Comparison of ENCODE assay signal across 19 mouse cellular contexts in the genomic region with DNA sequence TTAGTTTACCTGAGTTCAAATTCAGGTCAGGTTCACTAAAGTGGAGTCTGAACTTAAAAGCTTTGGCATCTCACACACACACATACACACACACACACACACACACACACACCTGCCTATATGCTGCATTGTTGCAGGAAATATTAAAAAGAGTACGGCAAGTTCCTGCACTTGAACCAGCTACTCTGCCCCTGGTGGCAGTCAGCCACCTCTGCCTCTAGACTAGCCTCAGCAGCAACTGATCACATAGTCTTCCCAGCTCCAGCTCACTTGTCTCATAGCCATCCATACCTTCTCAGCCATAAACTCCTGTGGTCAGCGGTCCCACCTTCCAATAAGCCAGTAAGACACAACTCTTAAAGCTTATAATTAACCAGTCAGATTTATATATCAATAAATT. TPM values are rescaled to one million over a fixed set of nuclear protein-coding genes. Genes with fewer than 3 reads are reported as not detected.
DNase-seq lines count a peak whose midpoint lies in the region; ATAC-seq and TF ChIP-seq lines count a peak whose summit lies in the region.
"Had no signal": no experiment of that assay in that cellular context is flagged by ENCODE, and none has a peak within 500 bp of the region (broad histone marks: within the 10 kb centered on the region; RNA-seq: fewer than 3 reads in every experiment).

No protein-coding gene starts in this region.

- no peak overlapping the region for H3K27ac ChIP-seq in kidney, postnatal 0 days
- no peak overlapping the region for H3K27ac ChIP-seq in testis, adult 2 months (ENCODE audit: control insufficient read depth, insufficient read depth, low read depth, low read length)
- H3K27ac ChIP-seq: forebrain, embryonic 13.5 days; hindbrain, postnatal 0 days; midbrain, embryonic 10.5 days; neural tube, embryonic 13.5 days had no signal

- no peak for ATAC-seq in kidney, postnatal 0 days (replicated peaks; ENCODE audit: low FRiP score, low read depth)
- ATAC-seq: forebrain, embryonic 13.5 days; hindbrain, postnatal 0 days had no signal

- H3K4me1 ChIP-seq in kidney, postnatal 0 days (replicated peaks; ENCODE audit: insufficient read depth, low read length) = no peaks in the 10 kb centered on the region
- no peaks in the 10 kb centered on the region for H3K4me1 ChIP-seq in testis, adult 2 months (ENCODE audit: control insufficient read depth, insufficient read depth, low read length)
- no peaks in the 10 kb centered on the region for H3K4me1 ChIP-seq in E14TG2a.4 (replicated peaks; ENCODE audit: low read depth, low read length)
- H3K4me1 ChIP-seq: midbrain, embryonic 10.5 days; neural tube, embryonic 13.5 days had no signal

- no peak overlapping the region for H3K9ac ChIP-seq in kidney, postnatal 0 days (ENCODE audit: low read depth, low read length)
- H3K9ac ChIP-seq: forebrain, embryonic 13.5 days; heart, embryonic 12.5 days; neural tube, embryonic 13.5 days had no signal

- no peak overlapping the region for H3K4me3 ChIP-seq in kidney, postnatal 0 days (replicated peaks; ENCODE audit: low read depth, low read length)
- no peak overlapping the region for H3K4me3 ChIP-seq in testis, adult 2 months (ENCODE audit: control insufficient read depth, low read depth, low read length)
- no peak overlapping the region for H3K4me3 ChIP-seq in E14TG2a.4 (replicated peaks; ENCODE audit: low read length)
- H3K4me3 ChIP-seq: forebrain, embryonic 13.5 days; heart, embryonic 12.5 days; midbrain, embryonic 10.5 days; neural tube, embryonic 13.5 days had no signal

- TF ChIP-seq CTCF in kidney, postnatal 0 days (IDR thresholded peaks at IDR 0.05; ENCODE audit: low read depth) = peak; percentile 31; the same call in 1 of the 2 replicates
- TF ChIP-seq CTCF in testis, adult 2 months (IDR thresholded peaks at IDR 0.05; ENCODE audit: control insufficient read depth, insufficient read depth, insufficient replicate concordance, low read depth, low read length) = peak; percentile 16; the same call in 1 of the 2 replicates
- peak; percentile 16; the same call in 1 of the 2 replicates for TF ChIP-seq CTCF in E14TG2a.4 (conservative IDR thresholded peaks at IDR 0.05; ENCODE audit: low read length)

- WGBS in kidney, postnatal 0 days = 81% methylated on average over 2 of the region's 2 CpGs

- no peaks in the 10 kb centered on the region for H3K27me3 ChIP-seq in kidney, postnatal 0 days (ENCODE audit: insufficient read depth, low read length)
- no peaks in the 10 kb centered on the region for H3K27me3 ChIP-seq in testis, adult 2 months (ENCODE audit: control insufficient read depth, insufficient read depth, low read length)
- no peaks in the 10 kb centered on the region for H3K27me3 ChIP-seq in E14TG2a.4 (ENCODE audit: insufficient read depth, low read length)
- H3K27me3 ChIP-seq: forebrain, embryonic 13.5 days; heart, embryonic 12.5 days; neural tube, embryonic 13.5 days had no signal

- no peak for DNase-seq in kidney, postnatal 0 days (ENCODE audit: low spot score)
- DNase-seq in kidney, postnatal 10 days = no peak
- DNase-seq in testis, postnatal 14 days (ENCODE audit: low spot score) = no peak
- peak; percentile 8 for DNase-seq in induced T-regulatory cell, adult 2 months (ENCODE audit: low read depth)
- no peak for DNase-seq in Muller cell, postnatal 12 days (ENCODE audit: inconsistent ontology term)
- DNase-seq in cerebellum, adult 11-12 months = no peak
- DNase-seq: cerebellum, postnatal 25 days; gastrocnemius, postnatal 25 days; kidney, adult 18-20 months; kidney, postnatal 25 days; liver; lung, postnatal 14 days had no signal

- H3K9me3 ChIP-seq in kidney, postnatal 0 days (replicated peaks; ENCODE audit: low read length) = no peaks in the 10 kb centered on the region
- H3K9me3 ChIP-seq in E14TG2a.4 (ENCODE audit: low read length) = no peaks in the 10 kb centered on the region
- H3K9me3 ChIP-seq: forebrain, embryonic 13.5 days; heart, embryonic 12.5 days; midbrain, embryonic 10.5 days; neural tube, embryonic 13.5 days had no signal

- no peak overlapping the region for H3K4me2 ChIP-seq in kidney, postnatal 0 days (ENCODE audit: low read length)
- H3K4me2 ChIP-seq: forebrain, embryonic 13.5 days; heart, embryonic 12.5 days; neural tube, embryonic 13.5 days had no signal

- H3K36me3 ChIP-seq in kidney, postnatal 0 days (ENCODE audit: insufficient read depth, low read length) = no peaks in the 10 kb centered on the region
- no peaks in the 10 kb centered on the region for H3K36me3 ChIP-seq in testis, adult 2 months (ENCODE audit: control insufficient read depth, insufficient read depth, low read length)
- no peaks in the 10 kb centered on the region for H3K36me3 ChIP-seq in E14TG2a.4 (ENCODE audit: insufficient read depth, low read length)
- H3K36me3 ChIP-seq: midbrain, embryonic 10.5 days had no signal

- TF ChIP-seq POLR2A in testis, adult 2 months (IDR thresholded peaks at IDR 0.05; ENCODE audit: control insufficient read depth, low read depth, low read length) = no peak

RNA-seq across cellular contexts. Expression of gene Lama4, which starts 37.2 kb away (rescaled TPM):
- polyA plus RNA-seq in kidney, postnatal 0 days (2015; fragmentation: Nextera tagmentation; extraction: Ambion mirVana) = 46.0 and 46.3 TPM in 2 replicates
- 2.2 and 2.3 TPM in 2 replicates for polyA plus RNA-seq in testis, adult 2 months (2012; rRNA removed)

Comparison
In these comparisons a context has a peak if more than half of its experiments do, and no peak if none do; other contexts are left out.
1. RNA of gene Lama4, which starts 37.2 kb away (polyA plus RNA-seq): 46.0 to 46.3 TPM in kidney, postnatal 0 days; 2.2 to 2.3 TPM in testis, adult 2 months; every median in the first group is over 10 times any median in the second.
2. Peak in every context shown above with its lines, with median percentiles within 50 percentile points of each other: CTCF ChIP-seq.